Mouse (Mus musculus): ENCODE measurements around the gene Prss46.

Prss46 gene

DNA sequence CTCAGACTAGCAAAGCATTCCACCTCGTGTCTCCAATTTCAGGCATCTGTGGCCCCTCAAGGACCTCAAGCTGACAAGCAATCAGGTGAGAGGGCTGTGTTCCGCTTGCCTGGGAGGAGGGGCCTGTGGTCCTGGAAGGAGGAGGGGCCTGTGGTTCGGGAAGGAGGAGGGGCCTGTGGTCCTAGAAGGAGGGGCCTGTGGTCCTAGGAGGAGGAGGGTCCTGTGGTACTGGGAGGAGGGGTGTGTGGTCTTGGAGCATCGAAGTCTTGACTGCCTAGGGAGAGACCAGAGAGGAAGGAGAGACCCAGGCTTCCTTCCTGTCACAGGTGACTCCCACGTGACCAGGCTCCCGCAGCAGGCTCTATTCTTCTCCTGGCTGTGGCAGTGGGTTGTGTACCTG, 52.3 kb downstream of the Prss46 start:
- no peak for DNase-seq (ENCODE audit: low spot score)

DNA sequence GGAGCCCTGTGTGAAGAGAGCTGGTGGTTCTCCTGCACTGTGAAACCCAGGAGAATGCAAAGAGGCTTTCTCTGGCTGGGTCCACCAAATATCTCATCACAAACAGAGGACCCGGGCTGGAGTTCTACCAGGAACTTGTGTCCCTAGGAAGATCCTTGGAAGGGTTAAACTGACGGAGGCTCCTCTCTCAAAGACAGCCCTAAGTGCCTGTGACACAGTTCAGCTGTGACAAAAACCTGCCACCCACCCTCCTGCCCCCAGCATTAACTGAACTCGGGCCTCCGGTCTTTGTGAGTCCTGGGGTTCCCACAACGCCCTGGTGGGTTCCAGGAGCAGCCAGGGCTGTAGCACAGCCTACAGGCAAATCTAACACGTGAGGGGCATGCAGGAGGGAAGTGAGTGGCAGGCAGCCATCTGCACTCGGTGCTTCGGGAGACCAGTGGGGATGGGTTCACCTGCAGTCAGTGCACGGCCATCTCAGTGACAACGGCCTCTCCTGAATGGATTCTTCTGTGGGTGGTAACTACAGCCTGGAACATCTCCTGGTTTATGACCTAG, 55.2 kb downstream of the Prss46 start:
- DNase-seq (ENCODE audit: low spot score) = no peak

DNA sequence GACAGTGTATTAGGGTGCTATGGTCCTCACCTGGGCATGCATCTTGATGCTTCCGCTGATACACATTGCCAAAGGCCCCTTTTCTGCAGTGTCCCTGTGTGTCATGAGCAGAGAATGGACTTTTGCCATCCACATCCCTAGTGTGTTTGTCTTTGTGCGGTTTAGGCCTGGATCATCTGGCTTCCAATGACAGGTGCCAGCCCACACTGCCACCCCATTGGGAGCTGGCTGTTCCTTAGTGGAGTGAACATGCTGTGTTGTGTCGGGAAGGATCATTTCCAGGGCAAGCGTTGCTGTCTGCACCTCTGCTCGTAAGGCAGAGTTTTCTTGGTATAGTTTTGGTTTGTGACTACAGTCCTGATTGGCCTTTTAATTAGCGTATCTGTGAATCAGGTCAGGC, 56.9 kb downstream of the Prss46 start:
- DNase-seq (ENCODE audit: low spot score) = no peak

DNA sequence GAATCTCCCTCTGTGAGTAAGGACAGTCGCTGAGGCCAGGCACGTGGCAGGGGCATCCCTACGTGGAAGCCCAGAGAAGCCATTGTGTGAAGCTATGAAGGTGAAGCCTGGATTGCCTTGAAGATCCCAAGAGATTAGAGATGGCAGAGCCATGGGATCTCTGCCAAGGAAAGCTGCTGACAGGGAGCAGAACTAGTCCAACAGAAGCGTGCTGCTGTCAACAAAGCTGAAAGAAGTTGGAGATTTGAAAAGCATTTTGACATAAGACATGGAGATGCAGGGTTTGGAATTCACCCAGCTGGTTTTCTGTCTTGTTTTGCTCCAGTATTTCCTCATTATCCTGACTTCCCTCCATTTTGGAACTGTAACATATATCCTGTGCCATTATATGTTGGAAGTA, 58.0 kb downstream of the Prss46 start:
- DNase-seq (ENCODE audit: low spot score) = no peak

Measured in ovary, adult 18-20 months (tissue).